Mouse (Mus musculus) thymus, adult 2 months (tissue): ENCODE results near the gene Cd28.

Experiments used
- CTCF ChIP-seq: fragments of 200-500 bp; IDR thresholded peaks from 2 replicates; pipeline ENCODE4 v1.5.1; 2012; ENCODE audit warnings: mild to moderate bottlenecking, control low read depth, low read length, moderate library complexity, borderline replicate concordance; ENCODE audit not compliant: control insufficient read depth, poor library complexity, insufficient read depth; ENCODE audit errors: extremely low read depth
- POLR2A ChIP-seq: fragments of 200-500 bp; IDR thresholded peaks from 2 replicates; pipeline ENCODE4 v1.6.1; 2012; ENCODE audit warnings: mild to moderate bottlenecking, low read length, control low read depth, moderate library complexity; ENCODE audit not compliant: control insufficient read depth, poor library complexity, insufficient read depth; ENCODE audit errors: extremely low read depth

GRCm38 (mm10) chr1:60670172-60670571, 46.4 kb upstream of the Cd28 start:
- no peak for TF ChIP-seq CTCF
- no peak for TF ChIP-seq POLR2A
